Mouse (Mus musculus) left cerebral cortex, postnatal 14 days (tissue): ENCODE measurements at regions not wholly inside any gene's neighbourhood (a gene's known extent, or its start where the extent isn't known, plus 50 kb on each side); places are given as distances from the start of the nearest gene placed in this dataset.

Experiments used
- DNase-seq, 2 experiments: peaks; one replicate each; pipeline ENCODE4 v3.0.0; 2021 to 2022; ENCODE audit warnings: low spot score in 2 of 2, mixed read lengths in 1 of 2
- intact Hi-C: fragments of 180-260 bp; cut with DNase I; formaldehyde crosslinking; loops from one replicate; pipeline ENCODE4 v1.15.1; 2025

GRCm38 (mm10) chr9:101687226-101687625, 174.4 kb upstream of the 9630041A04Rik start:
- intact Hi-C loops: no loop called here
- no peak for DNase-seq

DNA sequence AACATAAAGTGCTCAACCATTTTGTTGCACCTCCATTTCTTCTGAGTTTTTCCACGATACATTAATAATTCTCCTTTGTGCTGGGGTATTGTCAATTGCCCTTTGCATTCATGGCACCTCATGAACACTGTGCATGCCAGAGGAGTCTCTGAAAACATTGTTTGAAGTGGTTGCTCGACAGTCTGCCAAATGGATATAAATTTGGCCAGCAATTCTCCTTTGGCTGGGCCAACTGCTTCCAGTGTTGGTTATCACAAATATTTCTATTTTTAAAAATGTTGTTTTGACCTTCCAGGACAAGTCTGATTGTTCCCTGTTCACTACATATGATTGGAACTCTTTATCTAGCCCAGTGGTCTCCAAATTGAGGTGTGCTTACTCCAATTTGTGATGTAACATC, 184.1 kb upstream of the 9630041A04Rik start:
- intact Hi-C loops: no loop called here
- no peak for DNase-seq

GRCm38 (mm10) chr9:101670111-101670510, 191.5 kb upstream of the 9630041A04Rik start:
- intact Hi-C loops: no loop called here
- no peak for DNase-seq

DNA sequence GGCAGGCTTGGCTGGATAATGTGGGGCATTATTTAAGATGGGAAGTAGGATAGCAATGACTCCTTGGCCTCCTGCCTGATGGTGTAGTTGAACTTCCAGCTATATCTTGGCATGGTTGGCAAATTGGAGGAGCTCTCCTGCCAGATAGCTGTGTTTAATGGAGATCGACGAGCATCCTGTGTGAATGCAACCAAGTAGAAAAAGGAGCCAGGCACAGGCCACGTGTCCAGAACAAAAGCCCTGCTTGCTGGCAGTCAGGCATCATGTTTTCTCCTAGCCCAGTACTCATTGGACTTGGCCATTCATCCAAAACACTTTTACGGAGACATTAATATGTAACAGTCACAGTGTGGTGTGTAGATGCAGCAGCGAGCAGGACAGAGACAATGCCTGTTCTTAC, 211.8 kb upstream of the 9630041A04Rik start:
- intact Hi-C loops: no loop called here
- DNase-seq: peak in 1 of 2 experiments; percentile 16

DNA sequence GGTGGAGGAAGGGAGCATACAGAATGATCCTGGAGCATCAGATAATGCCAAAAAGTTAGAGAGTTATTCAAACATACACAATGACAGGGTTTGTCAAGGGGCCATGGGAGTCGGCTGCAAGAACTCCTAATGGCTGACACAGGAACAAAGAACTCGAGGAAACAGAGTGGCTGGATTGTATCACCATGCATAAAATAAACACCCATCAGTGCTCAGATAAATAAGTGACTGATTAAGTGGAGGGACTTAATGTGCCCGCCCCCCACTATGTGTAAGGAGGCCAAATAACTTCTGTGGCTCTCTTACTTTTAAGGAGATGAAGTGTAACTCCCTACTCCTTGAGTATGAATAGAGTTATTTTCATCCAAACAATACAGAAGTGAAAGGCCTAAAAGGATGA, 220.1 kb upstream of the 9630041A04Rik start:
- intact Hi-C loops: no loop called here
- DNase-seq: no peak

DNA sequence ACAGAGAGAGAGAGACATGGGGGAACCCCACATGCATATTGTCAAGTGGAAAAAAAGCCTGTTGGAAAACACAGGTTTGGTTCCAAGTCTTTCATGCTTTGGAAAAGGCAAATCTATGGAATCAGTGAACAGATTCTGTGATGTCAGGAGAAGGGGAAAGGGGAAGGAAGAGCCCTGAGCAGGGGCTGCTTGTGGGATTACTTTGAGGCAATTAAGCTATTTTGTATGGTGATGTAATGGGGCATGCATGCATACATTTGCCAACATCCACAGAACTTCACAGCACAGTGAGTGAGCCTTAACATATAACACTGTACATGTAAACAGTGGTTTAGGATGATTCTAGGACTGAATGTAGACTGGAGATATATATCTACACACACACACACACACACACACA, 221.0 kb upstream of the 9630041A04Rik start:
- intact Hi-C loops: no loop called here
- DNase-seq: no peak

GRCm38 (mm10) chr9:101616261-101616660, 245.4 kb upstream of the 9630041A04Rik start:
- intact Hi-C loops: no loop called here

GRCm38 (mm10) chr9:101615176-101615575, 246.5 kb upstream of the 9630041A04Rik start:
- intact Hi-C loops: no loop called here
- no peak for DNase-seq

More at GRCm38 (mm10) chr9:101616261-101616660, 245.4 kb upstream of the 9630041A04Rik start:
- DNase-seq: no peak

DNA sequence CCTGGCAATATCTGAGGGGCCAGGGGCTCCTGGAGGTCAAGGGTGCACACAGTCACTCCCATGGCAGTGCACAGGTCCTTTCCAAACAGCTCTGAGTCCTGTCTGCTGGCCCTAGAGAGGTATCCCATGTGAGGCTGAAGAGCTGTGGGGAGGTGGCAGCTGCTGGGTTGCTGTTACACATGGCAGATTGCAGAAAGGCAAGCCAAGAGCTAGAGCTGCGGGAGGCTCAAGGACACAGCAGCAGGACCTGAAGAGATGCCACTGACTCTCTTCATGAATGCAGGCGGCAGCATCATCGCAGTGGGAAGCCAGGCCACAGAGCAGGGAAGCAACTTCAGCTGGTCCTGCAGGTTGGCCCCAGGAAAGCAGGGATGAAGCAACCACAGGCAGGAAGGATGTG, 247.7 kb upstream of the 9630041A04Rik start:
- no peak for DNase-seq
- intact Hi-C loops: no loop called here

- intact Hi-C loops: no loop called here
- DNase-seq: no peak
Observed at GRCm38 (mm10) chr9:101613471-101613870, 248.2 kb upstream of the 9630041A04Rik start.

GRCm38 (mm10) chr9:101612971-101613370, 248.7 kb upstream of the 9630041A04Rik start:
- no peak for DNase-seq
- intact Hi-C loops: no loop called here

DNA sequence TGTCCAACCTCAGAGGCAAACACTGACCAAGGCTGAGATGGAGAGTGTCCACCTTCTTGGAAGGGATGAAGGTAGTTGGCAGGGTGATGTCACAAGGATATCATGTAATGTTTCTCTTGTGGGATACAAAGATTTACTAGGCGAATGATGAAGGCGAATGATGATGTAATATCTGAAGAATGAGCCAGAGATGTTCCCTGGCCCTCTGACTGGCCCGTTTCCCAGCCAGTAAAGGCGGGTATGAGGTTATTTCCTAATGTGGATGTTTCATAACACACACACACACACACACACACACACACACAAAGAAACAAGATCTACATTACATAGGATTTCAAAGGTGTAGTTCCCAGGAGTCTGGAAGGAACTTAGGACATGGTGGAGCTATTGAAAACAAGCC, 249.1 kb upstream of the 9630041A04Rik start:
- intact Hi-C loops: no loop called here
- DNase-seq: no peak

- intact Hi-C loops: no loop called here
- peak in 1 of 2 experiments; percentile 26 for DNase-seq
Observed at GRCm38 (mm10) chr9:101611481-101611880, 250.2 kb upstream of the 9630041A04Rik start.

- DNase-seq: no peak
- intact Hi-C loops: no loop called here
Observed at GRCm38 (mm10) chr9:101610806-101611443, 250.7 kb upstream of the 9630041A04Rik start.

DNA sequence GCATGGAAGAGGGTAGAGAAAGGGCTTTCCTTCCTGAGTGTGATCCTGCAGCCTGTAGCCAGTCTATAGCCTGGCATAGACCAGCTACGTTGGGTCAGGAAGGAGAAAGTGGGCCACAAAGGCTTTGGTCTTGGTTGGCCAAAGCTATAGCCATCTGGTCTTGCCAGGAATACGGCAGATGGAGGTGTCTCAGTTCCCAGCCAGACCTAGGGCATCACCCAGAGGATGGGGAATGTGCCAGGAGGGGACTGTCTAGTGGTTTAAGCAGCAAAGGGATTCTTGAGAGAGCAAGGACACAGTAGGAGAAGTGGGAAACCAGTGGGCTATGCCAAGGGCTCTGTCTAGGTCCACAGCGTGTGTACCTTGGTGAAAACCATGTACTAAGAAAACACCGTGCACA, 251.3 kb upstream of the 9630041A04Rik start:
- intact Hi-C loops: no loop called here
- DNase-seq: no peak

GRCm38 (mm10) chr9:101602799-101603198, 258.8 kb upstream of the 9630041A04Rik start:
- DNase-seq: no peak
- intact Hi-C loops: no loop called here

GRCm38 (mm10) chr9:101596898-101597297, 264.7 kb upstream of the 9630041A04Rik start:
- DNase-seq: no peak
- intact Hi-C loops: no loop called here

DNA sequence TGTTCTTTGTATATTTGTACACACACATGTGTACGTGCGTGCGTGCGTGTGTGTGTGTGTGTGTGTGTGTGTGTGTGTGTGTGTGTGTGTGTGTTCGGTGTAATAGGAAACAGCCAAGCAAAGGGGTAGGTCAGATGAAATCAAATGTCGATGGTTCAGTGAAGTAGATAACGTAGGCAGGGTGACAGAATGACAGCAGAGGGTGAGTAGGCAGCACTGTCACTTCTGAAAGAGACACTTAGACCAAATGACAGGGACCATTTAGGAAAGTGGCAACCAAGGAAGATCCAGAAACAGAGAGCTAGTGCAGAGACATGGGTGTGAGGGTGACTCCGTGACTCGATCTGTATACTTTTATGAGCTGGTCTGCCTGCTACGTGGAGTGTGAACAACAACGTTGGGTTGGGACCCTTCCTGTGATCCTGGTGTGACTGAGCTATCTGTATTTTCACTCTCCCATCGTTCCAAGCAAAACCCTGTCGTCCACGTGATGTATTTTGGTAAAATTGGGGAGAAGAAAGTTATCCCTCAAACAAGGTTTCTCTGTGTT, 266.5 kb upstream of the 9630041A04Rik start:
- intact Hi-C loops: no loop called here
- no peak for DNase-seq

DNA sequence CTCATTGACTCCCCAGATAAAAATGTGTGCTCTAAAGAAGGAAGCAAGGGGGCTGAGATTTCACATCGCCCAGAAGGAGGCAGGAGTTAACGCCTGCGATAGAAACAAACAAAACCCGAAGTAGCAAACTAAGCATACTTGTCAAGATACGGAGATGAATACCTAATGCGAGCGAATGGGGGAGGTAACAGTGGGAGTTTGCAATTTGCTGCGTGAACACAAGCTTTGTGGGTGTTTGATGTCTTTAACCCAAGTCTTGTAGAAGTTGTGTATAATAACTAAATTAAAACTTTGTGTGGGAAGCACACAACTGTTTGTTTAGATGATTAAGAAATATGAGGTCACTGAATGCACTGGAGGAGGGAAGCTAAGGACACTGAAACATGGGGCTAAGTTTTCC, 269.0 kb upstream of the 9630041A04Rik start:
- intact Hi-C loops: no loop called here
- DNase-seq: peak; percentile 29 to 54

- no peak for DNase-seq
- intact Hi-C loops: no loop called here
Observed at GRCm38 (mm10) chr9:101591681-101592080, 270.0 kb upstream of the 9630041A04Rik start.

DNA sequence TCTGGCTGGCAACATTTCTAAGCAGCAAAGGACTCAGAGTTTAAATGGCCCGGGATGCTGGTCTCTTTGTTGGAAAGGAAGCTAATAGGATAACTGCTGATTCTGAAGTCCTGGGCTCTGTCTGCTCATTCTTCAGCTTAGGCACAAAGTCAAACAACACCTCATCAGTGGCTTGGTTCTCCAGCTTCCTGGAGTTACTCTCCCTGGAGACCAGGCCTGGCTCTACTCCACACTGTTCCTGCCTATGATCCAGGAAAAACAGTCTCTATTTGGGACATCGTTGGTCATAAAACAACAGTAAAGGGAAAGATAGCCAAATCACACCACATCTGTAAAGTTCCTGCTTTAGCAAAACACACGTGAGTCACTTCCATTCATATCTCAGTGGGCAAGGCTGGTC, 271.3 kb upstream of the 9630041A04Rik start:
- intact Hi-C loops: no loop called here
- DNase-seq: no peak

DNA sequence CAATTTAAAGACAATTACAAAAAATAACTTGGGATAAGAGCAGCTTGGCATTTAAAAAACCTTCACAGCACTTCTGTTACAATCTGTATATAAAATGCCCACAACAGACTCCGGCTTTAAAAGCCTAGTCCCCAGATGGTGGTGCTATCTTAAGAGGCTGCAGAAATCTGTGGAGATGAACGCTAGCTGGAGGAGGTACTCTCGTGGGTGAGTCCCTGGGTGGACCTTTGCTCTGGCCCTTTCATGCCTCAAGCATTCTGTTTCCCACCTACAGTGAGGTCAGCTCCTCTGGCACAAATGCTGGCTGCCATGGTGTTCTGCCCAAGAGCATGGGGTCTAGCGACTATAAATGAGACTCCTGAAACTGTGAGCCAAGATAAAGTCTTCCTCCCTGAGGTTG, 280.6 kb upstream of the 9630041A04Rik start:
- intact Hi-C loops: no loop called here
- no peak for DNase-seq
